Mouse (Mus musculus) bone marrow macrophage, adult 2 months (primary cell): ENCODE measurements around the gene B3galt1.

Source experiments
- CTCF ChIP-seq: IDR thresholded peaks from 2 replicates; pipeline ENCODE4 v1.5.1; 2012; ENCODE audit warnings: low read depth, mild to moderate bottlenecking, low read length, moderate library complexity
- POLR2A ChIP-seq: IDR thresholded peaks from 2 replicates; pipeline ENCODE4 v1.6.1; 2012; ENCODE audit warnings: mild to moderate bottlenecking, low read depth, low read length, borderline replicate concordance

DNA sequence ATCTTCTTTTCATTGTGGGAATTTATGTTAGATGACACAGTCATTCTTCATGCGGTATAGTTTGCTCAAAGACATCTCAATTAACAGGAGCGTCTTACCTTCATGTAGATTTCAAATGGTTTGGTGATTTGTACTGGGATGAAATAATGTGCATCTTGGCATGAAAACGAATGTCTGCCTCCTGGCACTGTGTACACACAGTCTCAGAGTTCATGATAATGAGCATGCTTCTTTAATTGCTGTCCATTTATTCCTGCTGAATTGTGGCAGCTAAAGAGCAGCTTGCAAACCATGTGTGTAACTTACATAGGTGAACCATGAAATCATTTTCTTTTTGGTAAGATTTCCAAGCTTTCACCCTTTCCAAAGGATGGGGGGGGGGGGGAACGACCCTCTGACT, 112.0 kb downstream of the B3galt1 start:
- no peak for TF ChIP-seq CTCF
- TF ChIP-seq POLR2A: no peak
